Mouse (Mus musculus) liver, postnatal 0 days (tissue): ENCODE data around the gene Olfr433. TPM values are rescaled to one million over a fixed set of nuclear protein-coding genes. Genes with fewer than 3 reads are reported as not detected.
"Not testable (repeated sequence)": the region's sequence is repeated elsewhere in the genome, so short reads cannot be mapped to it uniquely, and the experiment has no call there.

ENCODE experiments used
- ATAC-seq: fragments of 200-750 bp; cut with Nextera tagmentation; 2 replicates; pipeline ENCODE4 v1.8.0; 2017; ENCODE audit warnings: mild to moderate bottlenecking, moderate library complexity
- DNase-seq: peaks from one replicate; pipeline ENCODE4 v3.0.0-alpha.2; 2016
- H3K27ac ChIP-seq: fragments of 300-500 bp; sonication (generic); 2 replicates; pipeline ENCODE4 v1.5.1; 2014; ENCODE audit warnings: antibody characterized with exemption, moderate library complexity, mild to moderate bottlenecking, low read depth
- H3K27me3 ChIP-seq: fragments of 300-500 bp; sonication (generic); 2 replicates; pipeline ENCODE4 v1.6.1; 2014; ENCODE audit warnings: low read length, control low read depth, mixed read lengths; ENCODE audit not compliant: insufficient read depth
- H3K36me3 ChIP-seq: fragments of 300-500 bp; sonication (generic); replicated peaks from 2 replicates; pipeline ENCODE4 v1.6.1; 2014; ENCODE audit warnings: mild to moderate bottlenecking, control low read depth, low read length, moderate library complexity, mixed read lengths; ENCODE audit not compliant: insufficient read depth
- H3K4me1 ChIP-seq: fragments of 300-500 bp; sonication (generic); 2 replicates; pipeline ENCODE4 v1.6.1; 2014; ENCODE audit warnings: antibody characterized with exemption, mild to moderate bottlenecking, control low read depth; ENCODE audit not compliant: insufficient read depth
- H3K4me2 ChIP-seq: fragments of 300-500 bp; sonication (generic); 2 replicates; pipeline ENCODE4 v1.6.1; 2014; ENCODE audit warnings: low read depth, mild to moderate bottlenecking, low read length, moderate library complexity, mixed read lengths
- H3K4me3 ChIP-seq: fragments of 300-500 bp; sonication (generic); 2 replicates; pipeline ENCODE4 v1.5.1; 2014; ENCODE audit warnings: low read depth, low read length
- H3K9ac ChIP-seq: fragments of 300-500 bp; sonication (generic); replicated peaks from 2 replicates; pipeline ENCODE4 v1.6.1; 2014; ENCODE audit warnings: mild to moderate bottlenecking, moderate library complexity
- H3K9me3 ChIP-seq: fragments of 300-500 bp; sonication (generic); 2 replicates; pipeline ENCODE4 v1.6.1; 2016; ENCODE audit warnings: mild to moderate bottlenecking, control low read depth, low read length, mixed read lengths
- CTCF ChIP-seq: sonication (generic); IDR thresholded peaks from 2 replicates; pipeline ENCODE4 v1.5.1; 2016; ENCODE audit warnings: antibody characterized with exemption, low read depth
- EP300 ChIP-seq: IDR thresholded peaks from 2 replicates; pipeline ENCODE4 v1.6.1; 2016; ENCODE audit warnings: antibody characterized with exemption, low read depth, mild to moderate bottlenecking
- WGBS: fragments of 180-500 bp; shearing (Covaris S2); extraction: QIAGEN DNeasy Blood & Tissue Kit; methylation state at CpG from one replicate; pipeline ENCODE4 v1.1.7; 2014; ENCODE audit not compliant: insufficient replicate concordance; 5-methylcytosine and 5-hydroxymethylcytosine counted together
- polyA plus RNA-seq: library from polyadenylated mRNA; unstranded; fragments of >200 nt; fragmentation: Nextera tagmentation; extraction: Ambion mirVana; gene quantifications from 2 replicates; pipeline ENCODE4 v1.2.1, GENCODE M21; 2015

Gene Olfr433
- polyA plus RNA-seq, 1 experiment from 2014 or later: 0.11 TPM

GRCm38 (mm10) chr1:174038480-174038879, 2.0 kb upstream of the Olfr433 start:
- DNase-seq (no peak), ATAC-seq (no peak)
- TF ChIP-seq EP300: no peak
- TF ChIP-seq CTCF: no peak
- no peaks in the 10 kb centered on the region for H3K36me3 ChIP-seq
- no peak overlapping the region for H3K4me3 ChIP-seq
- 72% methylated on average over 3 of the region's 3 CpGs for WGBS
- no peak overlapping the region for H3K4me2 ChIP-seq
- no peak overlapping the region for H3K27ac ChIP-seq
- no peaks in the 10 kb centered on the region for H3K4me1 ChIP-seq
- H3K9me3 ChIP-seq: no peaks in the 10 kb centered on the region
- no peaks in the 10 kb centered on the region for H3K27me3 ChIP-seq
- H3K9ac ChIP-seq: no peak overlapping the region

- not testable (repeated sequence) for H3K27ac ChIP-seq, H3K9ac ChIP-seq, H3K4me1 ChIP-seq, H3K36me3 ChIP-seq, H3K9me3 ChIP-seq, DNase-seq, H3K27me3 ChIP-seq, H3K4me3 ChIP-seq, H3K4me2 ChIP-seq
- ATAC-seq: 0 out of 2 replicates have a peak, but pooled peaks have one; percentile 22
- 78% methylated on average over 12 of the region's 12 CpGs for WGBS
Measured at GRCm38 (mm10) chr1:174042091-174042884, 1.8 kb downstream of the Olfr433 start.

GRCm38 (mm10) chr1:174044431-174044830, 3.9 kb downstream of the Olfr433 start:
- TF ChIP-seq EP300 (no peak), CTCF (no peak)
- Histone ChIP-seq H3K27me3 (no peaks in the 10 kb centered on the region), H3K4me2 (no peak overlapping the region), H3K36me3 (no peaks in the 10 kb centered on the region), H3K4me3 (no peak overlapping the region), H3K27ac (no peak overlapping the region), H3K9me3 (no peaks in the 10 kb centered on the region), H3K4me1 (no peaks in the 10 kb centered on the region), H3K9ac (no peak overlapping the region)
- ATAC-seq (no peak), DNase-seq (no peak)
- 60% methylated on average over 2 of the region's 2 CpGs for WGBS

GRCm38 (mm10) chr1:174048227-174048626, 7.7 kb downstream of the Olfr433 start:
- H3K9ac ChIP-seq, H3K4me3 ChIP-seq, H3K4me1 ChIP-seq, H3K36me3 ChIP-seq, H3K4me2 ChIP-seq, DNase-seq, H3K27ac ChIP-seq, H3K27me3 ChIP-seq, H3K9me3 ChIP-seq, ATAC-seq: not testable (repeated sequence)
- 49% methylated on average over 6 of the region's 6 CpGs for WGBS

- H3K36me3 ChIP-seq: no peaks in the 10 kb centered on the region
- H3K4me2 ChIP-seq: no peak within 1 kb of the TSS
- no peak for DNase-seq
- TF ChIP-seq CTCF: no peak
- no peak for TF ChIP-seq EP300
- 57% methylated on average over 2 of the region's 2 CpGs for WGBS
- no peaks in the 10 kb centered on the region for H3K4me1 ChIP-seq
- no peak within 1 kb of the TSS for H3K4me3 ChIP-seq
- no peak within 1 kb of the TSS for H3K9ac ChIP-seq
- H3K27ac ChIP-seq: no peak within 1 kb of the TSS
- H3K9me3 ChIP-seq: no peaks in the 10 kb centered on the region
- ATAC-seq: no peak
- H3K27me3 ChIP-seq: no peaks in the 10 kb centered on the region
Measured at GRCm38 (mm10) chr1:174048893-174049292, 8.4 kb downstream of the Olfr433 start, which contains the start of gene Olfr432. TSS of gene Olfr432 (plus strand) at chr1:174049205.

GRCm38 (mm10) chr1:174049357-174049756, 8.9 kb downstream of the Olfr433 start:
- H3K27me3 ChIP-seq, ATAC-seq, H3K9ac ChIP-seq, H3K36me3 ChIP-seq, H3K4me1 ChIP-seq, H3K4me3 ChIP-seq, H3K9me3 ChIP-seq, H3K27ac ChIP-seq, H3K4me2 ChIP-seq, DNase-seq: not testable (repeated sequence)
- 32% methylated on average over 4 of the region's 4 CpGs for WGBS

GRCm38 (mm10) chr1:174050532-174050931, 10.0 kb downstream of the Olfr433 start:
- 66% methylated on average over 4 of the region's 4 CpGs for WGBS
- H3K27ac ChIP-seq: no peak overlapping the region
- no peak for TF ChIP-seq CTCF
- no peak for TF ChIP-seq EP300
- H3K9me3 ChIP-seq: no peaks in the 10 kb centered on the region
- ATAC-seq: no peak
- no peaks in the 10 kb centered on the region for H3K36me3 ChIP-seq
- no peaks in the 10 kb centered on the region for H3K4me1 ChIP-seq
- H3K27me3 ChIP-seq: no peaks in the 10 kb centered on the region
- no peak for DNase-seq
- H3K9ac ChIP-seq: no peak overlapping the region
- H3K4me3 ChIP-seq: no peak overlapping the region
- no peak overlapping the region for H3K4me2 ChIP-seq
